Mouse (Mus musculus) layer of hippocampus, postnatal 10 days (tissue): Measurements from ENCODE around the gene Msantd3. TPM values are rescaled to one million over a fixed set of nuclear protein-coding genes. Genes with fewer than 3 reads are reported as not detected.

Experiments used
- DNase-seq, 2 experiments: peaks; one replicate each; pipeline ENCODE4 v3.0.0; 2021; ENCODE audit warnings: low spot score in 2 of 2
- total RNA-seq, 2 experiments: library from RNA; stranded (reverse); gene quantifications; 2 replicates each; pipeline ENCODE4 v1.2.3; 2021

Msantd3 gene
- total RNA-seq, 2 experiments from 2014 or later: 36.7 to 36.9 TPM

DNA sequence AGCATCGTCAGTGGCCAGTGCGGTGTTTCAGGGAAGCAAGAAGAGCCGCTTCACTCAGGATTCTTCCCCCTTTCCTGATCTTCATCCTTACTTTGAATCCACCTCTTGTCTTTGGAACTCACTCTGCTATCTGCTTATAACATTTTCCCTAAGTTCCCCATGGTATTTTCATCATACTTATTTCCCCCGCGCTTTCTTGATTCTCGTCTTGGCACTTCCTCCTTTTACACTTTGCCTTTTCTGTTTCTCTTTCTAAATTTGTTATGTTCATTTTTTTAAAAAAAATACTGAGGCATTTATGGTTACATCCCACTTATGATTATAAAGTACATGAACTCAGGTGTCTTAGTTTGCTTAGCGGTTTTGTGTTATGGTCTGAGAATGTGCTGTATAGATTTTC, 53.1 kb downstream of the Msantd3 start:
- no peak for DNase-seq

DNA sequence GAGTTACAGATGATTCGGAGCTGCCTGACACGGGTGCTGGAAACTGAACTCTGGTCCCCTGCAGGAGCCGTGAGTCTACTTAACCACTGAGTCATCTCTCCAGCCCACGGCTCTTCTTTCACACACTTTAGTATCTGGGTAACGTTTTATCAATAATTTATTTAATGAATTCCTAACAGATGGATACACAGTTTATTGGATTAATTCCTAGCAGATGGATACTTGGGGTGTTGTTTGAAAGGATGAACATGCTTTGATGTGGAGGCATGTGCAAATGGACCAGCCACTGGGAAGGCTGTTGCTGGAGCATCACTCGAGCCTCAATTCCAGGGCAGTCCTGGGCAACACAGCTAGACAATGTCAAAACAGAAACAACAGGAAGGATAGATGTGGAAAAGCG, 56.4 kb downstream of the Msantd3 start:
- DNase-seq: no peak

DNA sequence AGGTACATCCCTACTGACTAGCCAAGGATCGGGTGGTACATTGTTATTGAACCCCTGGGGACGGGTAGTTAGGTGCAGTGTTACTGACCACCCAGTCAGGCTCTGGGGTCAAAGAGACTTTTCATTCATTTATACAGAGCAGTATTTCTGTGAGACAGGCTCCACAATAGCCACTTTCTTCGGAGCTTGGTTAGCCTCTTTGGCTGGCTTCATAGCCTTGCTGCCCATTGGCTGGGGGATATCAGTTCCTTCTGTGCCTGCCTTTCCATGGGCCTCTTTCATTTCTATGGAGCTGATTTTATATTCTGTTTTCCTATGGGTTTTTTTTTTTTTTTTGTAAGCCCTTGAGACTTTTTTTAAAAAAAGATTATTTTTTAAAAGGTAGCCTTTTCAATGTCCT, 65.9 kb downstream of the Msantd3 start:
- DNase-seq: no peak

DNA sequence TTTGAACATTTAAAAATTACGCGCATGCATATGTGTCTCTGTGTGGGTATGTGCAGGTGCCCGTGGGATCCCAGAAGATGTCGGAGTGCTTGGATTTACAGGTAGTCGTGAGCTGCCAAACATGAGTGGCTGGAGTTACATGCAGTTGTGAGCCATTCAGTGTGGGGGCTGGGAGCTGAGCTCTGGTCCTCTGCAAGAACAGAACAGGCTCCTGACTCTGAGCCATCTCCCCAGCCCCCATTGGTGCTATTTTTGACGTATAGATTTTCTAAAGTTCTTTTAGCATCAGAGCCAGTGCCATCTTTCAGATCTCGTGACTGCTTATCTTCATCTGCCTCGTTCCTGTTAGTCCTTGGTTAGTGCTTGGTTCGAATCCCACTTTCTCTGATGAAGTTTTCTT, 69.8 kb downstream of the Msantd3 start:
- no peak for DNase-seq

DNA sequence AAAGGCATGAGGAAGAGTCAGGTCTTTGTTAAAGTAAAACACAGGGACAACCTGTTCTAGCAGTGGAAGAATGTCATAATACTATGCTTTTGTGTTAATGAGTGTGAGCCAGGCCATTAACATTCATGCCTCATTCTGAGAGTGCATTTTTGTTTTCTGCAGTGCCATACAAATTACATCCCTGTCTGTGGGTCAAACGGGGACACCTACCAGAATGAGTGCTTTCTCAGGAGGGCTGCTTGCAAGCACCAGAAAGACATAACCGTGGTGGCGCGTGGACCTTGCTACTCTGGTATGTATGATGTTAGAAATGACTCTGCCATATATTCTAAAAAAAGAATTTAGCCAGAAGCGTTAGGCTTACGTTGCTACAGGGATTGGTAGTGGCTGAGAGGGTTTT, 70.5 kb downstream of the Msantd3 start:
- DNase-seq: no peak

Other genes with a start within 250 kb of the Msantd3 start
- gene Tex10, start 66.5 kb upstream of the Msantd3 start, total RNA-seq: 10 to 100 TPM; 26.4 to 27.8 TPM
- 100 to 1,000 TPM; 178 to 200 TPM for gene Tmeff1, start 45.2 kb downstream of the Msantd3 start, total RNA-seq
- gene Cavin4, start 123.6 kb downstream of the Msantd3 start, total RNA-seq: 1 to 10 TPM; 3.3 TPM